Mouse (Mus musculus) heart, postnatal 4 days (tissue): ENCODE measurements around the gene Lhfp. TPM values are rescaled to one million over a fixed set of nuclear protein-coding genes. Genes with fewer than 3 reads are reported as not detected.
"Not testable (repeated sequence)": the region's sequence is repeated elsewhere in the genome, so short reads cannot be mapped to it uniquely, and the experiment has no call there.

Experiments
- DNase-seq: peaks from one replicate; pipeline ENCODE4 v3.0.0; 2021
- total RNA-seq, 2 experiments: library from RNA; stranded (reverse); gene quantifications; 2 replicates each; pipeline ENCODE4 v1.2.3; 2021

The Lhfp gene
- total RNA-seq, 2 experiments from 2014 or later: 76.4 to 79.6 TPM

- DNase-seq: no peak
Measured at GRCm38 (mm10) chr3:53101711-53102110, 60.4 kb downstream of the Lhfp start.

GRCm38 (mm10) chr3:53102131-53102756 lies 60.9 kb downstream of the Lhfp start:
- no peak for DNase-seq

GRCm38 (mm10) chr3:53102757-53103153 lies 61.4 kb downstream of the Lhfp start:
- no peak for DNase-seq

- no peak for DNase-seq
Measured at GRCm38 (mm10) chr3:53108594-53109373, 67.5 kb downstream of the Lhfp start.

GRCm38 (mm10) chr3:53109879-53110278 lies 68.6 kb downstream of the Lhfp start:
- DNase-seq: no peak

GRCm38 (mm10) chr3:53112048-53112447 lies 70.7 kb downstream of the Lhfp start:
- no peak for DNase-seq

- not testable (repeated sequence) for DNase-seq
Measured at GRCm38 (mm10) chr3:53118755-53119154, 77.4 kb downstream of the Lhfp start.

GRCm38 (mm10) chr3:53119978-53120377 lies 78.7 kb downstream of the Lhfp start:
- no peak for DNase-seq

GRCm38 (mm10) chr3:53125495-53125894 lies 84.2 kb downstream of the Lhfp start:
- DNase-seq: no peak

GRCm38 (mm10) chr3:53138785-53139184 lies 97.5 kb downstream of the Lhfp start:
- DNase-seq: peak; percentile 30

GRCm38 (mm10) chr3:53139205-53139604 lies 97.9 kb downstream of the Lhfp start:
- no peak for DNase-seq

- DNase-seq: no peak
Measured at GRCm38 (mm10) chr3:53139642-53140041, 98.3 kb downstream of the Lhfp start.

GRCm38 (mm10) chr3:53142528-53142927 lies 101.2 kb downstream of the Lhfp start:
- no peak for DNase-seq

GRCm38 (mm10) chr3:53145526-53145925 lies 104.2 kb downstream of the Lhfp start:
- DNase-seq: no peak

GRCm38 (mm10) chr3:53145946-53146345 lies 104.6 kb downstream of the Lhfp start:
- DNase-seq: no peak

- no peak for DNase-seq
Measured at GRCm38 (mm10) chr3:53147001-53147400, 105.7 kb downstream of the Lhfp start.

GRCm38 (mm10) chr3:53148751-53149150 lies 107.4 kb downstream of the Lhfp start:
- no peak for DNase-seq

- no peak for DNase-seq
Measured at GRCm38 (mm10) chr3:53149625-53150320, 108.4 kb downstream of the Lhfp start.

GRCm38 (mm10) chr3:53151081-53151480 lies 109.8 kb downstream of the Lhfp start:
- no peak for DNase-seq

- DNase-seq: no peak
Measured at GRCm38 (mm10) chr3:53151607-53152006, 110.3 kb downstream of the Lhfp start.

- DNase-seq: no peak
Measured at GRCm38 (mm10) chr3:53161963-53162362, 120.6 kb downstream of the Lhfp start.

GRCm38 (mm10) chr3:53165281-53165680 lies 124.0 kb downstream of the Lhfp start:
- peak; percentile 48 for DNase-seq

- DNase-seq: peak; percentile 31
Measured at GRCm38 (mm10) chr3:53166001-53166400, 124.7 kb downstream of the Lhfp start.
